Mouse (Mus musculus) liver, embryonic 14.5 days (tissue): ENCODE data around the gene Slc30a2. TPM values are rescaled to one million over a fixed set of nuclear protein-coding genes. Genes with fewer than 3 reads are reported as not detected.

ENCODE experiments used
- ATAC-seq: fragments of 200-750 bp; cut with Nextera tagmentation; 2 replicates; pipeline ENCODE4 v1.8.0; 2017; ENCODE audit warnings: moderate number of reproducible peaks, mild to moderate bottlenecking, moderate library complexity; ENCODE audit not compliant: insufficient read depth
- DNase-seq, 3 experiments: peaks; one replicate each; pipeline ENCODE4 v3.0.0-alpha.2; 2012 to 2013; ENCODE audit warnings: low read depth in 3 of 3, low spot score in 3 of 3
- H3K27ac ChIP-seq: fragments of 300-500 bp; sonication (generic); 2 replicates; pipeline ENCODE4 v1.5.1; 2014; ENCODE audit warnings: moderate library complexity, mild to moderate bottlenecking, control low read depth, inconsistent platforms
- H3K27me3 ChIP-seq: fragments of 300-500 bp; sonication (generic); 2 replicates; pipeline ENCODE4 v1.6.1; 2014; ENCODE audit warnings: mild to moderate bottlenecking, low read length, moderate library complexity; ENCODE audit not compliant: control insufficient read depth, insufficient read depth
- H3K36me3 ChIP-seq: fragments of 300-500 bp; sonication (generic); replicated peaks from 2 replicates; pipeline ENCODE4 v1.6.1; 2014; ENCODE audit warnings: low read depth; ENCODE audit not compliant: control insufficient read depth, insufficient read depth
- H3K4me1 ChIP-seq, 2 experiments: fragments of 200-500 bp in 1 of 2; fragments of 300-500 bp in 1 of 2; sonication (generic) in 1 of 2; replicated peaks; 2 replicates each; pipeline ENCODE4 v1.6.1; 2012 to 2014; ENCODE audit warnings: antibody characterized with exemption in 1 of 2, inconsistent platforms in 1 of 2, low read length in 1 of 2; ENCODE audit not compliant: control insufficient read depth in 2 of 2, insufficient read depth in 2 of 2
- H3K4me2 ChIP-seq: fragments of 300-500 bp; sonication (generic); 2 replicates; pipeline ENCODE4 v1.6.1; 2014; ENCODE audit warnings: low read depth, mild to moderate bottlenecking, control low read depth, moderate library complexity
- H3K4me3 ChIP-seq, 2 experiments: fragments of 200-500 bp in 1 of 2; fragments of 300-500 bp in 1 of 2; sonication (generic) in 1 of 2; 2 replicates each; pipeline ENCODE4 v1.5.1; 2012 to 2014; ENCODE audit warnings: low read depth in 2 of 2, low read length in 2 of 2, mild to moderate bottlenecking in 2 of 2, control low read depth in 1 of 2, inconsistent platforms in 1 of 2, moderate library complexity in 1 of 2; ENCODE audit not compliant: insufficient read depth in 1 of 2
- H3K9ac ChIP-seq: fragments of 300-500 bp; sonication (generic); replicated peaks from 2 replicates; pipeline ENCODE4 v1.6.1; 2014; ENCODE audit warnings: mild to moderate bottlenecking, control low read depth, moderate library complexity
- H3K9me3 ChIP-seq: fragments of 300-500 bp; sonication (generic); 2 replicates; pipeline ENCODE4 v1.6.1; 2016; ENCODE audit warnings: low read length, mixed read lengths; ENCODE audit not compliant: control insufficient read depth
- CTCF ChIP-seq: IDR thresholded peaks from 2 replicates; pipeline ENCODE4 v1.5.1; 2016; ENCODE audit warnings: antibody characterized with exemption, low read depth, control low read depth
- EP300 ChIP-seq: IDR thresholded peaks from 2 replicates; pipeline ENCODE4 v1.6.1; 2016; ENCODE audit warnings: antibody characterized with exemption, low read depth
- WGBS: fragments of 180-500 bp; shearing (Covaris S2); extraction: QIAGEN DNeasy Blood & Tissue Kit; methylation state at CpG from one replicate; pipeline ENCODE4 v1.1.7; 2014; ENCODE audit not compliant: insufficient replicate concordance; 5-methylcytosine and 5-hydroxymethylcytosine counted together
- polyA plus RNA-seq, 2 experiments: library from polyadenylated mRNA; depleted of rRNA in 1 of 2; stranded (reverse) in 1 of 2; unstranded in 1 of 2; fragments of >200 nt; fragmentation: Nextera tagmentation in 1 of 2; extraction: Ambion mirVana in 1 of 2; gene quantifications; 2 replicates each; pipeline versions ENCODE4 v1.2.1 to v1.2.3; 2012 to 2014

Gene Slc30a2
- polyA plus RNA-seq, 2 experiments: 0.02 TPM; not detected in 1

GRCm38 (mm10) chr4:134395142-134395541 lies 52.2 kb downstream of the Slc30a2 start:
- Histone ChIP-seq H3K4me2 (no peak overlapping the region), H3K27me3 (no peaks in the 10 kb centered on the region), H3K4me1 (peaks cover 4 to 10% of the 10 kb centered on the region in 2 experiments; a peak in 3 of 4 replicates), H3K9ac (no peak overlapping the region), H3K27ac (no peak overlapping the region), H3K9me3 (no peaks in the 10 kb centered on the region; the same call in 1 of the 2 replicates), H3K4me3 (no peak overlapping the region), H3K36me3 (no peaks in the 10 kb centered on the region)
- DNase-seq: no peak
- ATAC-seq: no peak
- 85% methylated on average over 7 of the region's 7 CpGs for WGBS
- TF ChIP-seq CTCF (no peak), EP300 (no peak)

- under 1% methylated on average over 31 of the region's 31 CpGs for WGBS
- peak within 1 kb of the TSS; percentile 28; the same call in 1 of the 2 replicates for H3K27ac ChIP-seq
- ATAC-seq (peak; percentile 98), DNase-seq (peak; percentile 87 to 93 (median 88))
- H3K27me3 ChIP-seq: no peaks in the 10 kb centered on the region
- peak within 1 kb of the TSS; percentile 65 for H3K9ac ChIP-seq
- TF ChIP-seq EP300 (no peak), CTCF (peak; percentile 99)
- H3K4me2 ChIP-seq: peak within 1 kb of the TSS; percentile 88
- H3K9me3 ChIP-seq: no peaks in the 10 kb centered on the region; the same call in 1 of the 2 replicates
- H3K36me3 ChIP-seq: no peaks in the 10 kb centered on the region
- H3K4me3 ChIP-seq: peak within 1 kb of the TSS; percentile 53 to 61
- peaks cover 9 to 18% of the 10 kb centered on the region in 2 experiments for H3K4me1 ChIP-seq
These were observed 53.2 kb downstream of the Slc30a2 start, which contains the start of gene Pafah2 for GRCm38 (mm10) chr4:134395977-134396825. Pafah2 (plus strand) TSS chr4:134396320.

GRCm38 (mm10) chr4:134397121-134397520 lies 54.1 kb downstream of the Slc30a2 start:
- H3K4me3 ChIP-seq: no peak overlapping the region; a peak in 1 of 4 replicates
- no peak for TF ChIP-seq CTCF
- no peak for DNase-seq
- H3K9ac ChIP-seq: no peak overlapping the region
- no peaks in the 10 kb centered on the region for H3K9me3 ChIP-seq
- H3K27ac ChIP-seq: no peak overlapping the region
- ATAC-seq: no peak
- H3K4me1 ChIP-seq: peaks cover 17 to 26% of the 10 kb centered on the region in 2 experiments
- no peaks in the 10 kb centered on the region for H3K36me3 ChIP-seq
- H3K27me3 ChIP-seq: no peaks in the 10 kb centered on the region
- H3K4me2 ChIP-seq: peak overlapping the region; percentile 88
- WGBS: 33% methylated on average over 7 of the region's 7 CpGs

- no peak overlapping the region for H3K9ac ChIP-seq
- H3K4me2 ChIP-seq: no peak overlapping the region; the same call in 1 of the 2 replicates
- no peaks in the 10 kb centered on the region for H3K27me3 ChIP-seq
- no peaks in the 10 kb centered on the region for H3K36me3 ChIP-seq
- no peak overlapping the region for H3K27ac ChIP-seq
- H3K4me1 ChIP-seq: peaks cover 22 to 28% of the 10 kb centered on the region in 2 experiments
- whole genome bisulfite sequencing: 80% methylated on average over 9 of the region's 9 CpGs
- ATAC-seq: no peak
- H3K9me3 ChIP-seq: no peaks in the 10 kb centered on the region
- no peak for DNase-seq
- TF ChIP-seq EP300 (no peak), CTCF (no peak)
- no peak overlapping the region for H3K4me3 ChIP-seq
These were observed 54.8 kb downstream of the Slc30a2 start for GRCm38 (mm10) chr4:134397732-134398131.

- WGBS: 43% methylated on average over 5 of the region's 5 CpGs
- H3K27ac ChIP-seq: no peak overlapping the region
- no peak overlapping the region for H3K9ac ChIP-seq
- no peaks in the 10 kb centered on the region for H3K27me3 ChIP-seq
- peak overlapping the region; percentile 15; the same call in 1 of the 2 replicates for H3K4me2 ChIP-seq
- ATAC-seq (no peak), DNase-seq (no peak)
- H3K4me3 ChIP-seq: no peak overlapping the region
- no peaks in the 10 kb centered on the region for H3K9me3 ChIP-seq
- no peaks in the 10 kb centered on the region for H3K36me3 ChIP-seq
- peaks cover 22 to 32% of the 10 kb centered on the region in 2 experiments for H3K4me1 ChIP-seq
- no peak for TF ChIP-seq CTCF
These were observed 57.2 kb downstream of the Slc30a2 start for GRCm38 (mm10) chr4:134400206-134400605.
